13 mouse cellular contexts compared by ENCODE assay signal in the genomic region with DNA sequence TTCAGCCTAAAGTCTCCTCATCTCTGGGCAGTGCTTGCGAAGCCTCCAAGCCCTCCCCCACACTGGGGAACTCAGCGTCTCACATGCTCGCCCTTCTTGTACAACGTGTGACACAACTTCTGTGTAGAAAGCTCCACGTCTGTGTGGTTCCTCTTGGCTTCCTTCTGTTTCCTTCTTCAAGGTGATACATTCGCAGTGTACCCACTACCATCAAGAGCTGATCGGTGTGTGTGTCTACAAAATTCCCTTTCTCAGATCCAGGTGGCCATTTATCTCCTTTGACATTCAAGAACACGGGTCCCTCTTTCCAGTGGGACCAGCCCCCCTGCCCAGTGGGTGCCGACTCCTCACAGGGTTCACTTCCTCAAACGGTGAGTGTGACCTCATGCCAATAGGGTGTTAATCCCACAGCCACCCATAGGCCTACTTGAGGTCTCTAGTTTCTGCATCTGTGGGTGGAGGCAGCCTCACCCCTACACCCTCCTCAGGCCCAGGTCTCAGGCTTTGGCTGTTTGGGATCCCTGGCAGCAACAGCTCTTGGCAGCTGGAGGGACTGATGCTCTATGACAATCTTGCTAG. TPM values are rescaled to one million over a fixed set of nuclear protein-coding genes. Genes with fewer than 3 reads are reported as not detected.
DNase-seq lines count a peak whose midpoint lies in the region; ATAC-seq lines count a peak whose summit lies in the region.
"Had no signal": no experiment of that assay in that cellular context is flagged by ENCODE, and none has a peak within 500 bp of the region (broad histone marks: within the 10 kb centered on the region; RNA-seq: fewer than 3 reads in every experiment).

No protein-coding gene starts in this region.

- WGBS in liver, embryonic 12.5 days (ENCODE audit: insufficient replicate concordance), result 58% methylated on average over 10 of the region's 10 CpGs
- 86% methylated on average over 10 of the region's 10 CpGs for WGBS in forebrain, embryonic 15.5 days

- DNase-seq in liver, result no peak
- DNase-seq in lung, postnatal 25 days (ENCODE audit: low spot score), result peak; percentile 70
- DNase-seq in spleen, postnatal 4 days (ENCODE audit: low spot score in 2 of 2), result peak; percentile 55 to 75
- DNase-seq in Muller cell, postnatal 12 days (ENCODE audit: inconsistent ontology term), result no peak
- DNase-seq in adrenal gland, postnatal 25 days, result no peak
- DNase-seq: midbrain, embryonic 14.5 days; thymus, postnatal 25 days had no signal

- H3K4me2 ChIP-seq in liver, embryonic 12.5 days, result no peak overlapping the region
- no peak overlapping the region for H3K4me2 ChIP-seq in forebrain, embryonic 15.5 days (replicated peaks)
- H3K4me2 ChIP-seq: embryonic facial prominence, embryonic 13.5 days had no signal

- H3K9me3 ChIP-seq in liver, embryonic 12.5 days (replicated peaks), result no peaks in the 10 kb centered on the region
- H3K9me3 ChIP-seq in forebrain, embryonic 15.5 days, result no peaks in the 10 kb centered on the region
- H3K9me3 ChIP-seq: embryonic facial prominence, embryonic 13.5 days; hindbrain, embryonic 10.5 days had no signal

- H3K27ac ChIP-seq in liver, embryonic 12.5 days, result 0 out of 2 replicates have a peak overlapping the region, but pooled peaks have one; percentile 3
- no peak overlapping the region for H3K27ac ChIP-seq in forebrain, embryonic 15.5 days (replicated peaks)
- H3K27ac ChIP-seq: embryonic facial prominence, embryonic 13.5 days; hindbrain, embryonic 10.5 days had no signal

- peaks cover 3% of the 10 kb centered on the region; the same call in 1 of the 2 replicates for H3K27me3 ChIP-seq in liver, embryonic 12.5 days (replicated peaks)
- H3K27me3 ChIP-seq in forebrain, embryonic 15.5 days, result no peaks in the 10 kb centered on the region
- H3K27me3 ChIP-seq: embryonic facial prominence, embryonic 13.5 days had no signal

- peaks cover 40% of the 10 kb centered on the region for H3K4me1 ChIP-seq in liver, embryonic 12.5 days
- H3K4me1 ChIP-seq in forebrain, embryonic 15.5 days, result peaks cover 11% of the 10 kb centered on the region

- H3K9ac ChIP-seq in liver, embryonic 12.5 days, result no peak overlapping the region
- H3K9ac ChIP-seq in forebrain, embryonic 15.5 days (replicated peaks), result no peak overlapping the region
- H3K9ac ChIP-seq: embryonic facial prominence, embryonic 13.5 days had no signal

- no peak overlapping the region for H3K4me3 ChIP-seq in liver, embryonic 12.5 days
- H3K4me3 ChIP-seq in forebrain, embryonic 15.5 days, result no peak overlapping the region
- H3K4me3 ChIP-seq: embryonic facial prominence, embryonic 13.5 days; hindbrain, embryonic 10.5 days had no signal

- H3K36me3 ChIP-seq in liver, embryonic 12.5 days, result peaks cover 23% of the 10 kb centered on the region
- peaks cover 9% of the 10 kb centered on the region for H3K36me3 ChIP-seq in forebrain, embryonic 15.5 days

- ATAC-seq in liver, embryonic 12.5 days, result no peak
- ATAC-seq in granulocyte monocyte progenitor cell, adult 5-6 weeks (replicated peaks; ENCODE audit: poor library complexity, severe bottlenecking), result peak; percentile 72
- no peak for ATAC-seq in forebrain, embryonic 15.5 days (replicated peaks)

RNA-seq across cellular contexts. Expression of a gene that starts 2.6 kb away (rescaled TPM):
- 149 and 160 TPM in 2 replicates for polyA plus RNA-seq in liver, embryonic 12.5 days (2016; fragmentation: Nextera tagmentation; extraction: Ambion mirVana)
- total RNA-seq in granulocyte monocyte progenitor cell, adult 5-6 weeks (2014; fragmentation: Nextera tagmentation), result 188 and 257 TPM in 2 replicates
- 94.4 and 126 TPM in 2 replicates for total RNA-seq in granulocyte monocyte progenitor cell, adult 5-6 weeks (2017)
- 25.4 and 27.0 TPM in 2 replicates for total RNA-seq in adrenal gland, postnatal 25 days (2021)
- polyA plus RNA-seq in forebrain, embryonic 15.5 days (2015; fragmentation: Nextera tagmentation; extraction: Ambion mirVana), result 30.1 and 32.8 TPM in 2 replicates

RNA-seq across cellular contexts. Expression of a gene that starts 8.3 kb away (rescaled TPM):
- polyA plus RNA-seq in liver, embryonic 12.5 days (2016; fragmentation: Nextera tagmentation; extraction: Ambion mirVana), result not detected in 2 replicates
- not detected in 2 replicates for total RNA-seq in granulocyte monocyte progenitor cell, adult 5-6 weeks (2014; fragmentation: Nextera tagmentation)
- total RNA-seq in granulocyte monocyte progenitor cell, adult 5-6 weeks (2017), result not detected in 2 replicates
- total RNA-seq in adrenal gland, postnatal 25 days (2021), result not detected in 2 replicates
- polyA plus RNA-seq in forebrain, embryonic 15.5 days (2015; fragmentation: Nextera tagmentation; extraction: Ambion mirVana), result not detected in 2 replicates
- total RNA-seq: left cerebral cortex, postnatal 10 days had no signal
- polyA plus RNA-seq: hindbrain, embryonic 10.5 days; midbrain, embryonic 14.5 days had no signal

RNA-seq across cellular contexts. Expression of a gene that starts 13.1 kb away (rescaled TPM):
- 29.3 and 31.4 TPM in 2 replicates for polyA plus RNA-seq in liver, embryonic 12.5 days (2016; fragmentation: Nextera tagmentation; extraction: Ambion mirVana)
- total RNA-seq in granulocyte monocyte progenitor cell, adult 5-6 weeks (2014; fragmentation: Nextera tagmentation), result 8.8 and 10.0 TPM in 2 replicates
- total RNA-seq in granulocyte monocyte progenitor cell, adult 5-6 weeks (2017), result 4.0 and 4.3 TPM in 2 replicates
- total RNA-seq in adrenal gland, postnatal 25 days (2021), result 53.6 and 78.3 TPM in 2 replicates
- polyA plus RNA-seq in forebrain, embryonic 15.5 days (2015; fragmentation: Nextera tagmentation; extraction: Ambion mirVana), result 50.3 and 51.7 TPM in 2 replicates

RNA-seq across cellular contexts. Expression of a gene that starts 30.4 kb away (rescaled TPM):
- polyA plus RNA-seq in liver, embryonic 12.5 days (2016; fragmentation: Nextera tagmentation; extraction: Ambion mirVana), result 0.18 and 0.36 TPM in 2 replicates
- total RNA-seq in granulocyte monocyte progenitor cell, adult 5-6 weeks (2014; fragmentation: Nextera tagmentation), result not detected in 2 replicates
- not detected in 2 replicates for total RNA-seq in granulocyte monocyte progenitor cell, adult 5-6 weeks (2017)
- total RNA-seq in adrenal gland, postnatal 25 days (2021), result not detected in 2 replicates
- not detected in 2 replicates for polyA plus RNA-seq in forebrain, embryonic 15.5 days (2015; fragmentation: Nextera tagmentation; extraction: Ambion mirVana)
- total RNA-seq: left cerebral cortex, postnatal 10 days had no signal
- polyA plus RNA-seq: hindbrain, embryonic 10.5 days; midbrain, embryonic 14.5 days had no signal

RNA-seq across cellular contexts. Expression of a gene that starts 45.7 kb away (rescaled TPM):
- 16.6 and 17.3 TPM in 2 replicates for polyA plus RNA-seq in liver, embryonic 12.5 days (2016; fragmentation: Nextera tagmentation; extraction: Ambion mirVana)
- total RNA-seq in granulocyte monocyte progenitor cell, adult 5-6 weeks (2014; fragmentation: Nextera tagmentation), result 40.5 and 41.2 TPM in 2 replicates
- 29.8 and 43.2 TPM in 2 replicates for total RNA-seq in granulocyte monocyte progenitor cell, adult 5-6 weeks (2017)
- total RNA-seq in adrenal gland, postnatal 25 days (2021), result 65.3 and 66.5 TPM in 2 replicates
- polyA plus RNA-seq in forebrain, embryonic 15.5 days (2015; fragmentation: Nextera tagmentation; extraction: Ambion mirVana), result 40.2 and 44.8 TPM in 2 replicates

Comparison
In these comparisons a context has a peak if more than half of its experiments do, and no peak if none do; other contexts are left out.
1. DNase-seq: peak in lung, postnatal 25 days (single experiment) and spleen, postnatal 4 days (2 of 2); none in liver (single experiment), Muller cell, postnatal 12 days (single experiment) and adrenal gland, postnatal 25 days (single experiment).